Mouse (Mus musculus) lung, adult 2 months (tissue): ENCODE data around the gene Man1c1.

Experiments used
- CTCF ChIP-seq: fragments of 200-500 bp; IDR thresholded peaks from 2 replicates; pipeline ENCODE4 v1.5.1; 2011; ENCODE audit warnings: mild to moderate bottlenecking, low read length, control low read depth; ENCODE audit not compliant: insufficient read depth
- POLR2A ChIP-seq: fragments of 200-500 bp; IDR thresholded peaks from 2 replicates; pipeline ENCODE4 v1.6.1; 2011; ENCODE audit warnings: low read depth, mild to moderate bottlenecking, control low read depth, low read length, borderline replicate concordance; ENCODE audit errors: extremely low read depth

GRCm38 (mm10) chr4:134594731-134595439 is 109.2 kb downstream of the Man1c1 start:
- TF ChIP-seq POLR2A (no peak), CTCF (no peak)
